Mouse (Mus musculus): ENCODE measurements at regions not wholly inside any gene's neighbourhood (a gene's known extent, or its start where the extent isn't known, plus 50 kb on each side); places are given as distances from the start of the nearest gene placed in this dataset.

DNA sequence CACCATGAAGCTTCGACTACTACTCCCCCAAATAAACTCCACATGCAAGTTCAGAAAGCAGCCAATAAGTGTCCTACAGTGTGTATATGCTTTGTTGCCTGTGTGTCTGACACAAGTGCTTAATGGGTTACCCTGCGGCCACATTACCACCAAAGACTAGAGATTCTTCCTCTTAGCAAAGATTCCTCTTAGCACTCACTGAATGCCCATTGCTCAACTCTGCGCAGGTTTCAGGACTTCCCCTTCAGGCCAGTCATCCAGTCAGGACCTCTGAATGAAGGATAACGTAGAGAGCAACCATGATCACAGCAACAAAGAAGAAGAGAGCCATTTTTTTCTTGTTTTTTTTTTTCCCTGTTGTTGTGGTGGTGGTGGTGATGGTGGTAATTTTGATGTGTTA, 222.0 kb downstream of the Rpl36a-ps1 start:
- no peak for TF ChIP-seq POLR2A (IDR thresholded peaks at IDR 0.05; ENCODE audit: low read depth, low read length)
- no peak for TF ChIP-seq CTCF (conservative IDR thresholded peaks at IDR 0.05; ENCODE audit: insufficient read depth, insufficient read length, low read depth, low read length)

Measured in kidney, adult 2 months (tissue).